Mouse (Mus musculus): ENCODE measurements at regions not wholly inside any gene's neighbourhood (a gene's known extent, or its start where the extent isn't known, plus 50 kb on each side); places are given as distances from the start of the nearest gene placed in this dataset.

GRCm38 (mm10) chr14:64594811-64595522, 490.9 kb downstream of the Prss52 start:
- Histone ChIP-seq H3K4me1 (ENCODE audit: insufficient read depth, low read depth, low read length) (no peaks in the 10 kb centered on the region), H3K4me3 (ENCODE audit: low read depth, low read length) (no peak overlapping the region), H3K27me3 (ENCODE audit: insufficient read depth, low read length) (peaks cover 21% of the 10 kb centered on the region), H3K36me3 (replicated peaks) (no peaks in the 10 kb centered on the region), H3K9me3 (replicated peaks) (no peaks in the 10 kb centered on the region)
- TF ChIP-seq POLR2AphosphoS5 (IDR thresholded peaks at IDR 0.05; ENCODE audit: insufficient replicate concordance, low read depth, low read length): no peak
- no peak for TF ChIP-seq GATA2 (IDR thresholded peaks at IDR 0.05; ENCODE audit: borderline replicate concordance, low read depth, low read length)
- no peak for TF ChIP-seq TAL1 (conservative IDR thresholded peaks at IDR 0.05; ENCODE audit: low read depth, low read length)
- TF ChIP-seq GATA1 (IDR thresholded peaks at IDR 0.05; ENCODE audit: borderline replicate concordance, low read length): no peak
- TF ChIP-seq CTCF (IDR thresholded peaks at IDR 0.05; ENCODE audit: low read depth, low read length): no peak
- DNase-seq (ENCODE audit: low spot score): no peak
- ATAC-seq (ENCODE audit: extremely low read depth, insufficient number of reproducible peaks, low FRiP score, poor library complexity, severe bottlenecking): no peak

- no peak for DNase-seq (ENCODE audit: low spot score)
- no peak for ATAC-seq (ENCODE audit: extremely low read depth, insufficient number of reproducible peaks, low FRiP score, poor library complexity, severe bottlenecking)
- Histone ChIP-seq H3K27me3 (ENCODE audit: insufficient read depth, low read length) (peaks cover 17% of the 10 kb centered on the region), H3K9me3 (replicated peaks) (no peaks in the 10 kb centered on the region), H3K36me3 (replicated peaks) (no peaks in the 10 kb centered on the region), H3K4me1 (ENCODE audit: insufficient read depth, low read depth, low read length) (no peaks in the 10 kb centered on the region), H3K4me3 (ENCODE audit: low read depth, low read length) (no peak overlapping the region)
- TF ChIP-seq GATA2 (IDR thresholded peaks at IDR 0.05; ENCODE audit: borderline replicate concordance, low read depth, low read length) (no peak), CTCF (IDR thresholded peaks at IDR 0.05; ENCODE audit: low read depth, low read length) (no peak), TAL1 (conservative IDR thresholded peaks at IDR 0.05; ENCODE audit: low read depth, low read length) (no peak), GATA1 (IDR thresholded peaks at IDR 0.05; ENCODE audit: borderline replicate concordance, low read length) (no peak), POLR2AphosphoS5 (IDR thresholded peaks at IDR 0.05; ENCODE audit: insufficient replicate concordance, low read depth, low read length) (no peak)
These were observed 491.4 kb downstream of the Prss52 start for GRCm38 (mm10) chr14:64595523-64595889.

DNA sequence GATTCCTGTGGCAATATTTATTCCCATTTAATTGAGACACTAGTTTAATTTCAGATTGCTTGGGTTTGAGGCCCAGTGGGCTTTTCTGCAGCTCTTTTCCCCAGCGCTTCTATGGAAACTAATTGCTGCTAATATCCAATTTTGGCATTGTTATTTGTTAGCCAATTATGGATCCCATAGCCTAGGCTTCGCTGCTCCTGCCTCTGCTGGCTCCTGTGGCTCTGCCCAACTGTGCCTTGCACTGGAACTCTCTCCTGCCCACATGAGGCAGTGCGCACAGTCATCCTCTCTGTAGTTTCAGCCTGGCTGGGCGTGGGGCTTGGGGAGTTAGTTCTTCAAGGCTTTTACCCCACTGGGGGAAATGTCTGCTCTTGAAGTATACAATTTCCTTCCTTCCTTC, 491.8 kb downstream of the Prss52 start:
- TF ChIP-seq TAL1 (conservative IDR thresholded peaks at IDR 0.05; ENCODE audit: low read depth, low read length): no peak
- no peak for TF ChIP-seq GATA1 (IDR thresholded peaks at IDR 0.05; ENCODE audit: borderline replicate concordance, low read length)
- no peak for TF ChIP-seq GATA2 (IDR thresholded peaks at IDR 0.05; ENCODE audit: borderline replicate concordance, low read depth, low read length)
- H3K4me1 ChIP-seq (ENCODE audit: insufficient read depth, low read depth, low read length): no peaks in the 10 kb centered on the region
- no peak overlapping the region for H3K4me3 ChIP-seq (ENCODE audit: low read depth, low read length)
- H3K9me3 ChIP-seq (replicated peaks): no peaks in the 10 kb centered on the region
- no peaks in the 10 kb centered on the region for H3K36me3 ChIP-seq (replicated peaks)
- no peak for DNase-seq (ENCODE audit: low spot score)
- ATAC-seq (ENCODE audit: extremely low read depth, insufficient number of reproducible peaks, low FRiP score, poor library complexity, severe bottlenecking): no peak
- H3K27me3 ChIP-seq (ENCODE audit: insufficient read depth, low read length): peaks cover 15% of the 10 kb centered on the region; the same call in 1 of the 2 replicates

- ATAC-seq (ENCODE audit: extremely low read depth, insufficient number of reproducible peaks, low FRiP score, poor library complexity, severe bottlenecking): no peak
- Histone ChIP-seq H3K36me3 (replicated peaks) (no peaks in the 10 kb centered on the region), H3K27me3 (ENCODE audit: insufficient read depth, low read length) (peaks cover 9% of the 10 kb centered on the region; the same call in 1 of the 2 replicates), H3K9me3 (replicated peaks) (no peaks in the 10 kb centered on the region), H3K4me1 (ENCODE audit: insufficient read depth, low read depth, low read length) (no peaks in the 10 kb centered on the region), H3K4me3 (ENCODE audit: low read depth, low read length) (no peak overlapping the region)
- TF ChIP-seq POLR2AphosphoS5 (IDR thresholded peaks at IDR 0.05; ENCODE audit: insufficient replicate concordance, low read depth, low read length) (no peak), TAL1 (conservative IDR thresholded peaks at IDR 0.05; ENCODE audit: low read depth, low read length) (no peak), CTCF (IDR thresholded peaks at IDR 0.05; ENCODE audit: low read depth, low read length) (no peak), GATA1 (IDR thresholded peaks at IDR 0.05; ENCODE audit: borderline replicate concordance, low read length) (no peak), GATA2 (IDR thresholded peaks at IDR 0.05; ENCODE audit: borderline replicate concordance, low read depth, low read length) (no peak)
- DNase-seq (ENCODE audit: low spot score): no peak
These were observed 493.1 kb downstream of the Prss52 start for GRCm38 (mm10) chr14:64597218-64597617.
